Comparison of ENCODE assay signal across 8 mouse cellular contexts in genomic region chr10:4389461-4390112, GRCm38 (mm10). TPM values are rescaled to one million over a fixed set of nuclear protein-coding genes. Genes with fewer than 3 reads are reported as not detected.
A peak's percentile ranks its signal among the peaks of the same experiment; 100 is the strongest.
DNase-seq lines count a peak whose midpoint lies in the region; ATAC-seq and TF ChIP-seq lines count a peak whose summit lies in the region.

No protein-coding gene starts in this region.

- peaks cover 12% of the 10 kb centered on the region for H3K36me3 ChIP-seq in kidney, embryonic 15.5 days
- peaks cover 28% of the 10 kb centered on the region for H3K36me3 ChIP-seq in embryonic facial prominence, embryonic 10.5 days (replicated peaks)
- no peaks in the 10 kb centered on the region for H3K36me3 ChIP-seq in hindbrain, embryonic 16.5 days (ENCODE audit: control insufficient read depth, insufficient read depth, low read length)
- H3K36me3 ChIP-seq in midbrain, postnatal 0 days (ENCODE audit: insufficient read depth, low read length): 0 out of 2 replicates have a peak, but pooled peaks cover 4% of the 10 kb centered on the region

- no peaks in the 10 kb centered on the region for H3K27me3 ChIP-seq in kidney, embryonic 15.5 days
- no peaks in the 10 kb centered on the region for H3K27me3 ChIP-seq in embryonic facial prominence, embryonic 10.5 days (replicated peaks; ENCODE audit: low read depth, poor library complexity, severe bottlenecking)
- no peaks in the 10 kb centered on the region for H3K27me3 ChIP-seq in hindbrain, embryonic 16.5 days (replicated peaks; ENCODE audit: control insufficient read depth, insufficient read depth, low read length)
- no peaks in the 10 kb centered on the region for H3K27me3 ChIP-seq in midbrain, postnatal 0 days (ENCODE audit: insufficient read depth, low read length)

- ATAC-seq in kidney, embryonic 15.5 days (replicated peaks; ENCODE audit: low FRiP score): no peak
- no peak for ATAC-seq in hindbrain, embryonic 16.5 days
- no peak for ATAC-seq in midbrain, postnatal 0 days (ENCODE audit: low FRiP score)

- H3K27ac ChIP-seq in kidney, embryonic 15.5 days: no peak overlapping the region
- H3K27ac ChIP-seq in embryonic facial prominence, embryonic 10.5 days (replicated peaks): no peak overlapping the region
- no peak overlapping the region for H3K27ac ChIP-seq in hindbrain, embryonic 16.5 days (ENCODE audit: low read depth, low read length)
- H3K27ac ChIP-seq in midbrain, postnatal 0 days (ENCODE audit: low read depth, low read length): no peak overlapping the region

- H3K9me3 ChIP-seq in kidney, embryonic 15.5 days (replicated peaks): no peaks in the 10 kb centered on the region
- no peaks in the 10 kb centered on the region for H3K9me3 ChIP-seq in embryonic facial prominence, embryonic 10.5 days
- no peaks in the 10 kb centered on the region for H3K9me3 ChIP-seq in hindbrain, embryonic 16.5 days (ENCODE audit: control insufficient read depth, low read length)
- H3K9me3 ChIP-seq in midbrain, postnatal 0 days (ENCODE audit: low read length): no peaks in the 10 kb centered on the region

- TF ChIP-seq CTCF in midbrain, postnatal 0 days (IDR thresholded peaks at IDR 0.05): no peak

- 56% methylated on average over 5 of the region's 5 CpGs for whole genome bisulfite sequencing in kidney, embryonic 15.5 days
- 65% methylated on average over 5 of the region's 5 CpGs for WGBS in embryonic facial prominence, embryonic 10.5 days
- WGBS in hindbrain, embryonic 16.5 days: 45% methylated on average over 5 of the region's 5 CpGs
- 41% methylated on average over 5 of the region's 5 CpGs for WGBS in midbrain, postnatal 0 days

- peak overlapping the region; percentile 87 for H3K4me3 ChIP-seq in kidney, embryonic 15.5 days (replicated peaks)
- peak overlapping the region; percentile 97 for H3K4me3 ChIP-seq in embryonic facial prominence, embryonic 10.5 days
- peak overlapping the region; percentile 92 for H3K4me3 ChIP-seq in hindbrain, embryonic 16.5 days (ENCODE audit: low read length)
- peak overlapping the region; percentile 94 for H3K4me3 ChIP-seq in midbrain, postnatal 0 days (ENCODE audit: low read depth, low read length)

- H3K4me1 ChIP-seq in kidney, embryonic 15.5 days: peaks cover 48% of the 10 kb centered on the region
- H3K4me1 ChIP-seq in embryonic facial prominence, embryonic 10.5 days: peaks cover 44% of the 10 kb centered on the region
- H3K4me1 ChIP-seq in hindbrain, embryonic 16.5 days (ENCODE audit: control insufficient read depth, insufficient read depth, low read depth, low read length): peaks cover 35% of the 10 kb centered on the region
- H3K4me1 ChIP-seq in midbrain, postnatal 0 days (ENCODE audit: insufficient read depth, low read length): peaks cover 21% of the 10 kb centered on the region

- DNase-seq in kidney, adult 8-10 months: no peak
- DNase-seq in embryonic facial prominence, embryonic 10.5 days (ENCODE audit: low spot score): no peak
- DNase-seq in midbrain, postnatal 0 days (ENCODE audit: low spot score): no peak
- DNase-seq in ovary, postnatal 10 days (ENCODE audit: low spot score): no peak
- DNase-seq in ovary, postnatal 14 days (ENCODE audit: low spot score): no peak
- no peak for DNase-seq in thymus, postnatal 10 days (ENCODE audit: low spot score in 2 of 2)

- H3K9ac ChIP-seq in kidney, embryonic 15.5 days: peak overlapping the region; percentile 99
- peak overlapping the region; percentile 33; the same call in 1 of the 2 replicates for H3K9ac ChIP-seq in hindbrain, embryonic 16.5 days (ENCODE audit: low read depth, low read length)
- no peak overlapping the region; the same call in 1 of the 2 replicates for H3K9ac ChIP-seq in midbrain, postnatal 0 days (replicated peaks; ENCODE audit: low read length, poor library complexity, severe bottlenecking)

- H3K4me2 ChIP-seq in kidney, embryonic 15.5 days: peak overlapping the region; percentile 71
- H3K4me2 ChIP-seq in hindbrain, embryonic 16.5 days (ENCODE audit: low read length): peak overlapping the region; percentile 71
- peak overlapping the region; percentile 92 for H3K4me2 ChIP-seq in midbrain, postnatal 0 days (ENCODE audit: low read depth, low read length, poor library complexity, severe bottlenecking)

RNA-seq across cellular contexts. Expression of gene Zbtb2, which starts 1.7 kb away (rescaled TPM):
- 17.8 and 17.9 TPM in 2 replicates for polyA plus RNA-seq in kidney, embryonic 15.5 days (2015; fragmentation: Nextera tagmentation; extraction: Ambion mirVana)
- polyA plus RNA-seq in embryonic facial prominence, embryonic 10.5 days (2016; fragmentation: Nextera tagmentation; extraction: Ambion mirVana): 18.8 and 22.7 TPM in 2 replicates
- 11.7 and 15.2 TPM in 2 replicates for polyA plus RNA-seq in hindbrain, embryonic 16.5 days (2015; fragmentation: Nextera tagmentation; extraction: Ambion mirVana)
- total RNA-seq in midbrain, postnatal 0 days (2014; rRNA removed): 17.7 and 18.5 TPM in 2 replicates
- 12.0 and 14.8 TPM in 2 replicates for polyA plus RNA-seq in midbrain, postnatal 0 days (2015; fragmentation: Nextera tagmentation; extraction: Ambion mirVana)

RNA-seq across cellular contexts. Expression of gene Rmnd1, which starts 42.6 kb away (rescaled TPM):
- 56.9 and 59.8 TPM in 2 replicates for polyA plus RNA-seq in kidney, embryonic 15.5 days (2015; fragmentation: Nextera tagmentation; extraction: Ambion mirVana)
- 46.5 and 52.5 TPM in 2 replicates for polyA plus RNA-seq in embryonic facial prominence, embryonic 10.5 days (2016; fragmentation: Nextera tagmentation; extraction: Ambion mirVana)
- 41.9 and 49.2 TPM in 2 replicates for polyA plus RNA-seq in hindbrain, embryonic 16.5 days (2015; fragmentation: Nextera tagmentation; extraction: Ambion mirVana)
- total RNA-seq in midbrain, postnatal 0 days (2014; rRNA removed): 20.1 and 23.2 TPM in 2 replicates
- 24.6 and 25.5 TPM in 2 replicates for polyA plus RNA-seq in midbrain, postnatal 0 days (2015; fragmentation: Nextera tagmentation; extraction: Ambion mirVana)

RNA-seq across cellular contexts. Expression of gene Armt1, which starts 42.7 kb away (rescaled TPM):
- polyA plus RNA-seq in kidney, embryonic 15.5 days (2015; fragmentation: Nextera tagmentation; extraction: Ambion mirVana): 23.3 and 26.1 TPM in 2 replicates
- 27.4 and 29.5 TPM in 2 replicates for polyA plus RNA-seq in embryonic facial prominence, embryonic 10.5 days (2016; fragmentation: Nextera tagmentation; extraction: Ambion mirVana)
- polyA plus RNA-seq in hindbrain, embryonic 16.5 days (2015; fragmentation: Nextera tagmentation; extraction: Ambion mirVana): 10.6 and 10.9 TPM in 2 replicates
- total RNA-seq in midbrain, postnatal 0 days (2014; rRNA removed): 12.8 and 16.5 TPM in 2 replicates
- 5.7 TPM in 2 replicates for polyA plus RNA-seq in midbrain, postnatal 0 days (2015; fragmentation: Nextera tagmentation; extraction: Ambion mirVana)
